Mouse (Mus musculus) inflammation-experienced regulatory T-cells, adult 6 months (primary cell): Measurements from ENCODE around the gene Traf2. TPM values are rescaled to one million over a fixed set of nuclear protein-coding genes. Genes with fewer than 3 reads are reported as not detected.

Source experiments
- ATAC-seq: one replicate; pipeline ENCODE4 v1.8.0; 2017
- polyA plus RNA-seq, 3 experiments: library from polyadenylated mRNA; unstranded; fragments of 100-300 nt; shearing (Covaris generic); gene quantifications; one replicate each; pipeline ENCODE4 v1.2.1; 2017

Gene Traf2
- 10 to 100 TPM; 74.8 to 85.3 (median 76.1) TPM for polyA plus RNA-seq

DNA sequence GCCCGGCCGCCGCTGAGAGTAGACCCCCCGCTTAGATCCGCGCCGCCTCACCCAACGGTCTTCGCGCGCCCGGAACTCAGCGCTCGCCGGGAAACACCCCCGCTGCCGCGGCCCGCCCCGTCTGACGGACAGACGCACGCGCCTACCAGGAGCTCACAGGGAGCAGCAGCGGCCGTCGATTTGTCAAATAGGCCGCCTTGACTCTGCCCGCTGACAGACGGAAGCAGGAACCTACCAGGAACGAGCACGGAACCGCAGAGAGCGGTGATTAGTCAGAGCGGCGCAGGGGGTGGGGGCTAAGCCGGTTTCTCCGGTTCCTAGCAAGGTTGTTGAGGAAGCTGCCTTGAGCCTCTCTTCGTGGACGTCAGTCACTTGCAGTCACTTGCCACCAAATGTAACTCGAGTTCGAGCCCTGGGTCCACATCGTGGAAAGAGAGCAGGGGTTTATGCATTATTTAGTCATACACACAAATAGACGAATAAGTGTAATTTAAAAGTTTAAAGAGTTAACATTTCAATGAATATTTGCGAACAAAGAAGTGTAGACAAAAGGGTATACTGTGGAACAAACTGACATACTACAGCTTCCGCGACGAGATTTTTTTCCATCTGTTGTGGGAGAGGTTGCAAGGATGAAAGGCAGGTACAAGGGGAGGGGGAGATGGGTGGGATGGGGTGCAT, at the start of gene Traf2:
Gene Traf2, minus strand, starts transcription at position 130 of the 681 bp plus-strand sequence.
- peak; percentile 85 for ATAC-seq

DNA sequence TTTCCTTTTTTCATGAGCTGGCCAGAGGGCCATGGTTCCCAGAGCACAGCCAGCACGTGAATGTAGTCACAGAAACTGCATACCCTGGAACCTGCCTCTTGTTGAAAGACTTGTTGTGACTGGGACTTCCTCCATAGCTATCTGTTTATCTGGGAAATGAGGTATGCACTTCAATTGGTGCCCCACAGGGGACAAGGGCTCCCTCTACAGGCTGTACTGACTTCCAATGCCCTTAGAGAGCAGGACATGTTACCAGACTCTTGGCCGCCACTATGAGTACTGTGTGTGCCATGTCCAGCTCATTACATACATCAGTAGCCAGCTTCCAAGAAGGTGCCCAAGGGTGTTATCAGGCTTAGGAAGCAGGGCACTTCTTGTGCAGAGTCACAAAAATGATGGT, 45.1 kb upstream of the Traf2 start:
- ATAC-seq: no peak

DNA sequence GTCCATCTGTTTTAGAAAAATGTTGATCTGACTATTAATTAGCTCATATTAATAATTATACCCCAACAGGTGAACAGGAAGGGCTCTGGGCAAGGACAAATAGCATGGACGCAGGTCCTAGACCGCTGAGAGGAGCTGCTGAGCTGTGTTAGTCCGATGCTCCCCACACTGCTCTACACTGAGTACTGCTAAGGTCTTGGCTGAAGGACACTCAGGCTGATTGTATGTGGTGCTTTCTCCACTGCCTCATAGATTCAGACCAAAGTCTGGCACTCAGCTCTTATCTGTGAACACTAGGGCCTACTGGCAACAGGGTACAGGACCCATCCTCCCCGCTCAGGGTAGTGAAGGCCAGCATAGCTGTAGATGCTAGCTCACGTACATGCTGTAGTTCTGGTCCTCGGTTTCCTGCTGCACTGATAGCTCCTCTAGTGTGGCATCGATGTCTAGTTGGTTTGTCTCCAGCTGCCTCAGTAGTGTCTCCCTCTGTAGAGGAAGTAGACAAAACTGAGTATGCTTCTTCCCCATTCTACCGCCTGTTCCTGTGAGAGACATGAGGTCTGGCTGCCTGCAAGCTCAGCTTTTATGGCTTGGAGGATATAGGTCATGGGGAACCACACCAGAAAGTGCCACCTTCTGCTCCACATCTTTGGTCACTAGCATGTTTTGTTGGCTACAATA, 41.6 kb upstream of the Traf2 start:
- ATAC-seq: no peak

DNA sequence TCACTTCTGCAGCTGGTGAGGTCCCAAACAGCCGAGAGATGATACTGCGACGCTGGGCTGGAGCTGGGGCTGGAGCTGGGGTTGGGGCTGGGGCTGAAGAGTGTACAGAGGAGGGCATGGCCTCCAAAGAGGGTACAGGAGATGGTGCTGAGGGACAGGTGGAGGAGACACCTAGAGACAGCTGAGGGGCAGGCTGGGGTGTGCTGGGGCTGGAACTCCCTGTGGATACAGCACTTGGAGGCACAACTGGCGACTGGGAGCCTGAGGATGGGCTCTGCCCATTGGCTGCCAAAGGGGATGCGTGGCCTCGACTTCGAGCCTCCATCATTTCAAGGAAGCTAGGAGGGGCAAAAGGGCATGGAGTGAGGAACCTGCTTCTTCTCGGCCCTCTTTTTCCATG, 40.5 kb upstream of the Traf2 start:
- no peak for ATAC-seq

DNA sequence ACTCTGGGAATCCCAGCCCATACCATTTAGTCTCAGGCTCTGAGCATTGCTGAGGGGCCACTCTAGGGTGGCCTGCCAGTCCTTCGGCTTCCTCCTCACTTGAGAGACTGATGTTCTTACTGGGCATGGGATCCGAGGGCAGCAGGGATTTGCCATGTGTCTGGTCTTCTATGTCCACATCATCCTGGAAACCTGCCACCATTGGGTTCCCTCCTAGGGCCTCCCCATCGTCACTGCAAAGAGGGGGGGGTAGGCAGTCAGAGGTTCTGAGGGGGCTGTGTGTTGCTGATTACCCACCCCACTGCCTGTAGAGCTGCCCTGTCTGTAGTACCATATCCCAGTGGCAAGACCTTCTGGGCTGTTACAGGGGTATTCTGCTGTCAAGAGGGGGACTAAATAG, 38.9 kb upstream of the Traf2 start:
- no peak for ATAC-seq

DNA sequence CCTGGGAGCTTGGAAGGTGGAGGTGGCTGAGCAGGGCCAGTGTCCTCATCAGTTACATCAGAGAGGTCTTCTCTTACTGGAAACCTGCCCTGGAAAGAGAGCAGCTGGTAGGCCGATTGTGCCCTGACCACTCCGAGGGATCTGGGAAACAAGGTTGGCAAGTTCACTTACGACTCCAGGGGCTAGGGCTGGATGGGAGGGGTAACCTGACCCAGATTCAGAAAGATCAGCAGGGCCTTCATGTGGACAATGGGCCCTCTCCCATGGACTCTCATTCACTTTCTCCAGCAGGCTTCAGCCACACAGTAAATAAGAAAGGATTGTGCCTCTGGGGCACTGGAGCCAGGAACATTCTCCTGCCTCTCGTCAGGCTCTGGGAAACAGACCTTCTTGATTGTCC, 38.1 kb upstream of the Traf2 start:
- no peak for ATAC-seq

DNA sequence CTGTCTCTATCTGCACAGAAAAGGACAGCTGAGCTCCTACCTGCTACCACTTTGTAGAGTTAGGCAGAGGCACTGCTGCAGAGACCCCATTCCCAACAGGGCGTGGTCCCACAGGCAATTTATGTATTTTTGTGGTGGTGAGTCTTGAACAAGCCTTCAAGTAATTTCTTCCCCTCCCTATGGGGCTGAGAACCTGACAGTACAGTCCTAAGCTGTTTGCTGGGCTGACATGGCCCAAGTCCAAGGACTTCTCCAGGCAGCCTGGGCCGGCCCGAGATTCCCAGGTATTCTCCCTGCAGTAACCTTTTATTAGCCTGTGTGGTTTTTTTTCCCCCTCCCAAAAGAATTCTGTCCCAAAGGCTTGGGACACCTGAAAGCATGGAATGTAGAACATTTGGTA, 37.4 kb upstream of the Traf2 start:
- no peak for ATAC-seq

DNA sequence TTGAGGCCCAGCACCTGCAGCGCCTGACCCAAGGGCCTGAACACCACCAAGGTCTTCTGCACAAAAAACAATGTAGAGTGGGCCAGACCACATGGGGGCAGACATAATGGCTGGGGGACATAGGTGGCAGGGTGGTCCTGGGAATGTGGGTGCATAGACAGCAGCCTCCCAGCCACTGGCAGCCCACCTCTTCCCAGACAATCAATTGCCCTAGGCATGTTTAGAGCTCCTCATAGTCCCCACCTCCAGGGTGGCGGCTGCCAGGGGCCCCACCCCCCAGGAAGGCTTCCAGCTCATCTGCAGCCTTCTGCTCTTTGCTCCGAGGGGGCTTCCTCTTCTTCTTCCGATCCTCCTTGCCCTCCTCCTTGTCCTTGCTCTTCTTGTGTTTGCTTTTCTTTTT, 36.8 kb upstream of the Traf2 start:
- ATAC-seq: no peak

DNA sequence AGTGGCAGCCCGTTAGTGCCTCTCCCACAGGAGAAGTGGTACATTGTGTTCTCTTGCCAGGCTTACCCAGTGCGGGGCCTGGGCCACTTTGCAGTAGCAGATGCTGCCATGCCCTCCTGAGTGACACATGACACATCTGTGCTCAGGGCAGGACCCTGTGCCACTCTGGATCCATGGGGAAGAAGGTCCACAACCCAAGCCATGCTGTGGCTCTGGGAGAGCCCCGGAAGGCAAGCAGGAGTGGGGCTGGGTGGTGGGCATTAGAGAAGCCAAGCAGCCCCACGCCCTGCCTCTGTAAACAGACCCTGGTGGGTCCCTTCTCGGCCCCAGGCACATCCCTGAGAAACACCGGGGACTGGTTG, 36.4 kb upstream of the Traf2 start:
- no peak for ATAC-seq

DNA sequence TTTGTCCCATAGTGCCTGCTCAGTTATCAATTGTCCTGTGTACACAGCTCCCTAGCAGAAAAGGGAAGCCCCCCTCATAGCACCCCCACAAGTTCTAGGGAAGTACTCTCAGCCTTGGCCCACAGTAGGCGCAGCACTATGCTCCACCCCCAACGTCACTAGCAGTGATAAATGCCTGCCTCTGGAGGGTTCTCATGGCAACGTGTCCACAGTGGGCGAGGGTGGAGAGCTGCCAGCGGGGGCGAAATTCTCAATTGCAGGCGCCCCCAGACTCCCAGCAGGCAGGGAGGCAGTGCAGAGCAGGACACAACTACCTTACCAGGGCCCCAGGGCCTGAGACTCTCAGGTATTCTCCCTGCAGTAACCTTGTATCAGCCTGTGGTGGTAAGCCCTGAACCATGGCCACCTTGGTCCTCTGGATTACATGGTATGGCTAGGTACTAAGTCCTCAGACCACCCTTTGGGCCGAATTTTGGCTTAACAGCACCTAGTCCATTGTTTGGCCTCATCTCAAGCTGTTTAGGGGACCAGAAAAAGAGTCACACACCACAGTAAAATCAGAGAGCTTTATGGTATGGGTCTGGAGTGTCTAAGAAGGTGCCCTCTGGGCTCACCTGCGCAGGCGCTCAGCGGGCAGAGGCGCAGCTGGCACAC, 35.9 kb upstream of the Traf2 start:
- no peak for ATAC-seq

DNA sequence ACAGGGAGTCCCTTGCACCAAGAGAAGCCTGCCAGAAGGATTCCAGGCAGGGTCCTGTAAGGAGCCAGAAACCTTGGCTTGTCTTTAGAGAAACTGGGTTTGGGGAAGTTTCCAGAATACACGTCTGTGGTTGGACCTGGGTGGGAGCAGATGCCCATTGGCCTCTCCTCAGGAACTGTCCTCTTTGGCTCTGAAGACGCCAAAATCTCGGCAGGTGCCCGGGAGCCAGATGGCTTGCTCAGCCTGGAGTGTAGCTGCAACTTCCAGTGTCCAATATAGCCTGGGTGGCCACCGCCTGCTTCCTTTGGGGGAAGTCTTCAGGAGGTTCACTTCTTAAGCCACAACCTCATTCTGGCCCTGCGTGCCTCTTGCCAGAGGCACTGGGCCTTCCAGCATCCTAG, 35.2 kb upstream of the Traf2 start:
- ATAC-seq: no peak

DNA sequence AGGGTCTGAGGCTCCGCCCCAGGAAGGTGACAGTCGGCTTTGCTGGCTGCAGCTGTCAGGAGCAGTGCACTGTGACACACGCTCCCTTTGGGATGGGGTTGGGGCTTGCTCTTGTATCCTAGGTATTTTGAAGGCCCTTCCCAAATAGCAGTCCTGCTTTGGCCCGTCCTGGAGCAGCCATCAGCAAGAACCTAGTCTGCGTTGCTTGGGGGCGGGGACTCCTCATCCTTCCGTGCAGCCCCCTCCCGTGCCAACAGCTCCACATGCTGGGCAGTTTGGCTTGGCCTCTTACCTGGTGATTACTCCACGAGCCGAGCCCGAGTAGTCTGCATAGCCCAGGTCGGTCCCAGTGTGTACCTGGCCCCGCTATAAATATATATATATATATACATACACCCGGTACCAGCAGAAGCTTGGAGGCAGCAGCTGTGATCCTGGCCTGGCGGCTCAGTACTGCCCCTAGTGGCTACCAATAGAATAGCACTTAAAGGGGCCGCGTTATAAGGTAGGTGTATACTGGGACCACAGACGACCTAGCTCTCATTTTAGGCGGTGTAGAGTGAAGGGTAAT, 34.6 kb upstream of the Traf2 start, which contains the start of gene Ajm1:
Gene Ajm1, minus strand, starts transcription at position 464 of the 571 bp plus-strand sequence.
- ATAC-seq: peak; percentile 73

DNA sequence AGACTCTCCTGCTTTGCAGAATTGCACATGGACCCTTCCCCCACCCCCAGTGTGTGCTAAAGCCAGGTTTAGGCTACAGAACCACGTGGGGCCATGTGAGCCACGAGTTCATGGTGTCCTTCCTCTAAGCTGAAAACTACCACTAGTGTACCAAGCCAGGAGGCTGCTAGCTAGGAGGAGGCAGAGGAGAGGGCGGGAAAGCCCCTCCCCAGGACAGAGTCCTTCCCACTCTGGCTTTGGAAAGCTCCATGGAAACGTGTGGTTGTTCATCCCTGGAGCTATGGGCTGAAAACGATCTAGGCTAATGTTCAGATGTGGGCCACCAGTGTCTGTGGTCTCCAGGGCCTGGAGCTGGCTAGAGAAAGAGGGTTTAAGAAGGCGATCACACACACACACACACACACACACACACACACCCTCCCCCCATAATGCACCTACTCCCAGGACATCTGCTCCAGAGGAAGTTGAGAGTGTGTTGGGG, 33.9 kb upstream of the Traf2 start:
- no peak for ATAC-seq

DNA sequence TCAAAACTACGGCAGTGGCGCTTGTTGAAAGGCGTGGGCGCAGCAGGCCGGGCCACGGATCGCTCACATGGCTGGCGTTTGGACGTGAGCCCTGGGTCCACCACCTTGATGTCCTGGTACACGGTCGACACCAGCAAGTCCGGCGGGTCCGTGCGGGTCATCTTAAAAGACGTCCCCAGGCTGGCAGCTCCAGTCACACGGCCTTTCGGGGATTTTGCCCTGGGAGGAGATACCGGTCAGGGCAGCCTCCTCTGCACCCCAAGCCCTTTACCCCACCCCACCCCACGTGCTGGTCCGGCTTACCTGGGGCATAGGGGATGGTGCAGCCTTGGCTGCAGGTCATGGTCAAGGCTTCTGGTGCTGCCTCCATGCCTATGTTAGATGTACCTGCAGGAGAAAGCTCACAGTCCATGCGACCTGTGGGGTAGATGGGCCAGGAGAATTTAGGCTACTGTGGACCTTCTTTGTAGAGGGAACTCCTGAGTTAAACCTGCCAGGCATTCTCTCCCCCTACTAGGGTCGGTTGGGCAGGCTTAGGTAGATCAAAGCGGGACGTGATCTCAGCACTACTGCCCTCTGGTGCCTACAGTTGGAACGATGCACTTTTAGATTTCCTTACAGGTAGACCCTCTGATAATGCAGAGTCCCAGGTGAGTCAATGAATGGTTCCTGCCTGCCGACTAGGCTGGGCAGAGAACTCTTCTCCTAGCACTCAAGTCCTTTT, 33.2 kb upstream of the Traf2 start:
- peak; percentile 57 for ATAC-seq

DNA sequence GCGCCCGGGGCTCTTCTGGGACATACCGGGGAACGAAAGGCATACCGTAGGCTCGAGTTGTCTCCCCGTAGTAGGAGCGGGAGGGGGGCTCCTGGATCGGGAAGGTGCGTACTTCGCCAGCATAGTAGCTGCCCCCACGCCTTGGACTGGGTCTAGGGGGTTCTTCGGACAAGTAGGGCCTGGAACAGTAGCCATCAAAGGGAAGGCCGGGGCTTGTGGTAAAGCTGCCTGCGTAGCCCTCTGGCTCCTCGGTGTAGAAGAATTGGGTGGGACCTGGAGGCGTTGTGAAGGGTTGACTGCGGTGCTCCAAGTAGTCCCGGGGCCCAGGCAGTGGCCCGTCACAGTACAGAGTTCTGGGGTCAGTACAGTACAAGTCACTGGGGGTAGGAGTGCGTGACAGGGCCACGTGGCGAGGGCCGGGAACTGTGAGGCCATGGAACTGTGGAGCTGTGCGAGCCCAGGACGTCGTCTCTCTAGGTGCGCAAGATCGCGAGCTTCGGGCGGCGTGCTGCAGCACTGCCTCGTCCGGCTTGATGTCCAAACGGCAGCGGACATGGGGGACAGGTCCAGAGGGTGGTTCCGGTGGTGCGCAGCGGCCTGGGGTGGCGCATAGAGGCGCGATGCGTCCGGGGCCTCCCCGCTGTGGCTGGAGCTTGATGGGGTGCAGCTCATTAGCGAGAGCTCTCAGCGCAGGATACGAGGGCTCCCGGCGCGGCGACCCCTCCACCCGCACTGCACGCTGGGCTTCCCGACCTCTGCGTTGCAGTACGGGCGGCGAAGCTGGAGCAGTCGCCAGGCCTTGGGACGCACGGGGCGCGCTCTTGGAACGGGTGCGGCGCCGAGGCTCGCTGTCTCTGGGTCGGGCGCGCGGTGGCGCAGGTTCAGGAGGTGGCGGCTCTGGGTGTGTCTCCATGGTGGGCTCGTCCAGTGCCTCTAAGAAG, 32.3 kb upstream of the Traf2 start:
- no peak for ATAC-seq

DNA sequence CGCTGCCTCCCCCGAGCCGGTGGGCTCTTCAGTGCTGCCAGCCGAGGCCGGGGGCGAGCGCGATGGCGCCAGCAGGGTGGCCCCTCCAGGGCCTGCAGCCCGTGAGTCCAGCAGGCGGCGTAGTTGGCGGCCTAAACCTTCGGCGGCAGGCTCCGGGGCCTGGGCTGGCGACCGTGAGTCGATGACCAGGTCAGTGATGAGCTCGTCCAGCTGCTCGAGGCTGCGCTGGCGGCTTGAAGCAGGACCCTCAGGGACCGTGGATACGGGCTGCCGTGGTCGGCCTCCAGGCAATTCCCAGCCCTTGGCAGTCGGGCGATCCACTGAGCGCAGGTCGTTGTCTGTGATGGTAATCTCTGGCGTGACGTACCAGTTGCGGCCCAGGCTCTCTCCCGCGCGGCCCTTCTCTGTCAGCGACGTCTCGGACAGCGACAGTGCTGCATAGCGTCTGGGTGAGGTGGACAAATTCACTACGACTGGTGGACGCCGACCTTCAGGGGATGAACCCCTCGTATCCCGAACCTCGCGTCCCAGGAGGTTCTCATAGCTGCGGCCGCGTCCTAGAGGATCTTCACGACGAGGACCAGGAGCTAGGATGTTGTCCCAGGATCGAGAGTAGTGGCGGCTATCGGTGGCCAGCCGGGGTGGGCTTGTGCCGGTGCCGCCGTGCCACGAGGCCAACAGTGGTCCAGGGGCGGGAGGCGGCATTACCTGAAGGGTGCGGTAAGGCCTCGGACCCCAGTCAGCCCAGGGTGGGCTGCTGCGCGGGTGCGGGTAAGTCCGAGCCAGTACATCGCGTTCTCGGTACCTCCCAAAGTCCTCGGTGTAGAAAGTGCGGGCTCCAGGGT, 31.4 kb upstream of the Traf2 start:
- no peak for ATAC-seq

DNA sequence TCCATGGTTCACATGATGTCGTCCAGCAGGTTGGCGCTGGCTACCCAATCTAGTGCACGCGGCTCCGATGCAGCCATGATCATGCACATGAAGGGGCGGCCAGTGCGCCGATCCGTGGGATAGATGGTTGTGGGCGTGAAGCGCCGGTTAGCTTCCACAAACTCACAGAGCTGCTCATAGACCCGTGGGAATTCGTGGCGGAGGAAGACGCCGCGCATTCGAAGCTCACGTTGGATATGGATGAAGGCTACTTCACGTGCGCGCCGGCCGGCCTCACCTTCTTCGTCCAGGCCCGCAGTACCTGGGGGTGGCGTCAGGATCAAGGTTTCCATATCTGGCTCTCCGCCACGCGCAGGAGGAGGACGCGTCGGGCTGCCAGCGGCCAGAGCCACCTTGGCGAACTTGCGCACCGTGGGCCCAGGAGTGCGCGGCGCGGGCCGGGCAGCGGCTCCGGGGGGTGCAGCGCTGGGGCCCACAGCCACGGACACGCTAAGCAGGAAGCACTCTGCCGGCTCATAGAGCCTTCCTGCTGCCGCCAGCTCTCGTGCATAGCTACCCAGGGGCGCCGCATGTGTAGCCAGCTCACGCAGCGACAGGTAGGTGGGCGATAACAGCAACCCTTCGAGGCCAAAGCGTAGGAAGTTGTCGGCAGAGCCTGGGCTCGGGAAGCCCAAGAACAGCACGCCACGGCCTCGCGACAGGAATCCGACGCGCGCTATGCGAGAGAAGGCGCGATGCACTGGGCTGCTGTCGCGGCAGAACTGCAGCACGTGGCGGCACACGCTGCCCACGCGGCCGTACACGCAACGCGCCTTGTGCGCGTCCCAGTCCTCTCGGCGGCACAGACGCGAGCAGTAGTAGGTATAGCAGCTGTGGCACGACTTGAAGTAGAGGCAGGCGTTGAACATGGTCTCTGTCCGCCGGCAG, 30.5 kb upstream of the Traf2 start:
- ATAC-seq: no peak

DNA sequence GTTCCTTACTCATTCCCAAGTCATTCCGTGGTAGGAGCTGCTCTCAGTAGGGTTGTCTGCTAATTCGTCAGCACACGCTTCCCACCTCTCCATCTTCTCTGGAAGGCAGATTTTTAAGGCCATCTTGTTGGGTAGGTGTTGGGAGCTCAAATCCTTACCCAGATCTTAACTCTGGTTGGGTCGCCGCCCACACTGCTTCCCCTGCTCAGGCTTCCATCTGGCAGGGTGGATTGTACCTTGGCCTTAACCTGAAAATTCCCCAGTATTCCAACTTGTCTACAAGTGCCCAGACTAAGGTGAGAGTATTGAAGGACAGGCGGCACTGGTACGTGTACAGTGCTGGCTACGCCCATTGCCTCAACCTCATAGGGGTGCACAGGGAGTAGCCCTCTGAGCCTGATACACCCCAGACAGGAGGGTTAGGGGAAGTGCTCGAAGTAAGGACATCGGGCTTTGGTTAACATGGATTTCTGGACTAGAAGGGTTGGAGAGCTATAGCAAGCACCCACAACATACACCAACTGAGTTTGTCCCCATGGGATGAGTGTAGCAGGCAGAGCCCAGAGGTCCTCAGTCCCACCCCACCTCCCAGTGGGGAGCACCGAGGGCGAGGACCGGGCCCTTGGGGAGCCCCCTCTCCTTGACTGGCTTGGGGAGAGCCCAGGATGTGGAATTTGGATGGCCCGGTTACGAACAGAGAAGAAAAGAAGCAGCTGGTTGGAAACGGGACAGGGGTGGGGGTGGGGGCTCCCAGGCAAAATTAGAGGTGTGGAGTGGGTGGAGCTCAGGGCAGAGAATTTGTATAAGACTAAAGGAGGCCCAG, 29.5 kb upstream of the Traf2 start:
- no peak for ATAC-seq
